Mouse (Mus musculus) adrenal gland, adult 18-20 months (tissue): ENCODE data around the gene Spata20. TPM values are rescaled to one million over a fixed set of nuclear protein-coding genes. Genes with fewer than 3 reads are reported as not detected.

ENCODE experiments used
- DNase-seq, 2 experiments: peaks; one replicate each; pipeline ENCODE4 v3.0.0; 2021 to 2022; ENCODE audit warnings: low spot score in 2 of 2
- total RNA-seq, 2 experiments: library from RNA; stranded (reverse); gene quantifications; 1 replicate in 1 of 2; 2 replicates in 1 of 2; pipeline ENCODE4 v1.2.3; 2021

Gene Spata20
- total RNA-seq, 2 experiments from 2014 or later: not detected

GRCm38 (mm10) chr11:94455161-94455820 is 30.7 kb downstream of the Spata20 start:
- no peak for DNase-seq

GRCm38 (mm10) chr11:94454756-94455155 is 31.2 kb downstream of the Spata20 start:
- no peak for DNase-seq

- DNase-seq: no peak
These were observed 34.7 kb downstream of the Spata20 start for GRCm38 (mm10) chr11:94451091-94451773.

GRCm38 (mm10) chr11:94449886-94450285 is 36.1 kb downstream of the Spata20 start:
- DNase-seq: no peak

- DNase-seq: no peak
These were observed 36.7 kb downstream of the Spata20 start for GRCm38 (mm10) chr11:94449239-94449638.

- no peak for DNase-seq
These were observed 39.0 kb downstream of the Spata20 start for GRCm38 (mm10) chr11:94447017-94447416.

GRCm38 (mm10) chr11:94445300-94445699 is 40.7 kb downstream of the Spata20 start:
- no peak for DNase-seq

- DNase-seq: no peak
These were observed 41.1 kb downstream of the Spata20 start for GRCm38 (mm10) chr11:94444829-94445228.

- DNase-seq: no peak
These were observed 44.2 kb downstream of the Spata20 start for GRCm38 (mm10) chr11:94441752-94442151.

GRCm38 (mm10) chr11:94441122-94441521 is 44.9 kb downstream of the Spata20 start:
- DNase-seq: no peak

- no peak for DNase-seq
These were observed 45.6 kb downstream of the Spata20 start for GRCm38 (mm10) chr11:94440421-94440820.

GRCm38 (mm10) chr11:94429011-94429651 is 56.8 kb downstream of the Spata20 start:
- no peak for DNase-seq

Other genes with a start within 250 kb of the Spata20 start
- 1 to 10 TPM in 1 of 2 experiments, under 1 TPM in 1; 0.53 to 2.2 TPM for gene Wfikkn2, start 240.2 kb downstream of the Spata20 start, total RNA-seq
- gene Gm21885, start 204.3 kb downstream of the Spata20 start, total RNA-seq: not detected
- 10 to 100 TPM; 58.1 to 71.9 TPM for gene Luc7l3, start 164.2 kb downstream of the Spata20 start, total RNA-seq
- gene Ankrd40, start 158.2 kb downstream of the Spata20 start, total RNA-seq: 100 to 1,000 TPM; 149 to 159 TPM
- gene Abcc3, start 93.2 kb downstream of the Spata20 start, total RNA-seq: 1 to 10 TPM; 3.7 to 6.5 TPM
- gene Cacna1g, start 12.0 kb downstream of the Spata20 start, total RNA-seq: under 1 TPM; 0.32 to 0.70 TPM
- 10 to 100 TPM; 33.3 to 48.4 TPM for gene Epn3, start 13.8 kb upstream of the Spata20 start, total RNA-seq
- 10 to 100 TPM in 1 of 2 experiments, 1 to 10 TPM in 1; 7.4 to 12.4 TPM for gene Mycbpap, start 35.6 kb upstream of the Spata20 start, total RNA-seq
- 10 to 100 TPM; 12.2 to 16.7 TPM for gene Rsad1, start 63.1 kb upstream of the Spata20 start, total RNA-seq
- not detected for gene Chad, start 78.9 kb upstream of the Spata20 start, total RNA-seq
- gene Acsf2, start 115.7 kb upstream of the Spata20 start, total RNA-seq: 100 to 1,000 TPM; 143 to 171 TPM
- 100 to 1,000 TPM; 124 to 133 TPM for gene Lrrc59, start 143.6 kb upstream of the Spata20 start, total RNA-seq
- 10 to 100 TPM; 65.8 to 73.0 TPM for gene Mrpl27, start 167.6 kb upstream of the Spata20 start, total RNA-seq
- gene Eme1, start 167.8 kb upstream of the Spata20 start, total RNA-seq: under 1 TPM; 0.23 to 0.45 TPM
- 10 to 100 TPM; 10.6 to 11.8 TPM for gene Xylt2, start 191.3 kb upstream of the Spata20 start, total RNA-seq
- gene Gm11541, start 218.3 kb upstream of the Spata20 start, total RNA-seq: not detected